Mouse (Mus musculus) heart, postnatal 0 days (tissue): ENCODE results near the gene Olfr1396.

Source experiments
- CTCF ChIP-seq: IDR thresholded peaks from 2 replicates; pipeline ENCODE4 v1.5.1; 2016; ENCODE audit warnings: antibody characterized with exemption, control low read depth, low read depth
- EP300 ChIP-seq: IDR thresholded peaks from 2 replicates; pipeline ENCODE4 v1.6.1; 2016; ENCODE audit warnings: antibody characterized with exemption, low read depth

DNA sequence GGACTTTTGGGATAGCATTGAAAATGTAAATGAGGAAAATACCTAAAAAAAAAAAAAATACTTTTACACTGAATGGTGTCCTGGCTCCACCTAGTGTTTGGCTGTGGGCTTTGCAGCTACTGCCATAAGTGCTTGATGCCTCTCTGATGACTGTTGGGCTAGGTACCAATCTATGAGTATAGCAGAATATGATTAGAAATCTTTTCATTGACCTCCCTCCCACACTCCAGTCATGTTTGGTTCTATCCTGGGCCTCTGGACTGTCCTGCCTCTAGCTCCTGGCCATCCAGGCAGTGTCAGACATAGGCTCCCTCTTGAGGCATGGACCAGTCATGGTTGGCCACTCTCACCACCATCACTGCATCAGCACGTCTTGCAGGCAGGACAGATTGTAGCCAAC lies 5.8 kb downstream of the Olfr1396 start:
- peak; percentile 55 for TF ChIP-seq CTCF
- TF ChIP-seq EP300, result no peak
